Mouse (Mus musculus) T-cell, adult 2 months (primary cell): ENCODE results near the gene Gm21891.
"Not testable (repeated sequence)": the region's sequence is repeated elsewhere in the genome, so short reads cannot be mapped to it uniquely, and the experiment has no call there.

Experiments
- DNase-seq: peaks from one replicate; pipeline ENCODE4 v3.0.0; 2022; ENCODE audit warnings: low spot score

Gm21891 gene

DNA sequence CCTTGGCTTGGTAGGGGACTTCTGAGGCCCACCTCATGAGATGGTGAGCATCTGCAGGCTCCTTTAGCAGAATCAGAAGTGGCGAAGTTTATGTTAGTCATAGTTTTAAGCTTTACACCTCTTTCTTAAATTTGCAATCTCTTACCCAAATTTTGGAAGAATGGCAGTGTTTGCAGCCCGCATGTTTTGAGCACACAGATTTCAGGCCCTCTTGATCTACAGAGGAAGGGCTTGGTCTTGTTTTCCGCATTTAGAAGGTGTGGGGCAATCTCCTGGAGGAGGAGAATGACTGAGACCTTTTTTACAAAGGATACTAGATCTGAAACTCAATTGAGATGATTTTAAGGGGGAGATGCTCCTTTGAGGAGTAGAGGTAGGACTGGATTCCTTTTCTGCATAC, at the start of gene Gm21891:
TSS of gene Gm21891 (minus strand) at position 101 of the 400 bp plus-strand sequence.
- not testable (repeated sequence) for DNase-seq

GRCm38 (mm10) chrY:13161668-13162067, 28.4 kb upstream of the Gm21891 start, which contains the start of gene Gm21425:
Gm21425 (plus strand) TSS chrY:13161968.
- not testable (repeated sequence) for DNase-seq
